Mouse (Mus musculus): ENCODE results near the gene Mcf2.

GRCm38 (mm10) chrX:60055185-60055584 lies 123.7 kb downstream of the Mcf2 start:
- no peak for TF ChIP-seq CTCF (IDR thresholded peaks at IDR 0.05; ENCODE audit: borderline replicate concordance, control insufficient read depth, extremely low read depth, insufficient read depth, low read length, poor library complexity)
- no peak for TF ChIP-seq POLR2A (IDR thresholded peaks at IDR 0.05; ENCODE audit: control insufficient read depth, extremely low read depth, insufficient read depth, low read length, poor library complexity)
